Mouse (Mus musculus): Measurements from ENCODE around the gene Cox19. TPM values are rescaled to one million over a fixed set of nuclear protein-coding genes. Genes with fewer than 3 reads are reported as not detected.

Gene Cox19
- 17.8 TPM for total RNA-seq (2023)

GRCm38 (mm10) chr5:139351134-139351533 is at the start of gene Cox19:
Cox19 (minus strand) TSS chr5:139351418.

GRCm38 (mm10) chr5:139377468-139378270 is 26.5 kb upstream of the Cox19 start, which contains the start of gene Gpr146:
Gpr146 (plus strand) TSS chr5:139377697.

GRCm38 (mm10) chr5:139352317-139352716 is 1.1 kb upstream of the Cox19 start, which contains the start of gene Cyp2w1:
Cyp2w1 (plus strand) TSS chr5:139352617.

GRCm38 (mm10) chr5:139325395-139325966 is 25.7 kb downstream of the Cox19 start, which contains the start of gene Adap1:
Adap1 (minus strand) TSS chr5:139325622.

Other genes starting within 250 kb of the Cox19 start
- 0.52 TPM for gene Prkar1b, start 201.4 kb downstream of the Cox19 start, total RNA-seq (2023)
- gene Dnaaf5, start 201.2 kb downstream of the Cox19 start, total RNA-seq (2023): 25.4 TPM
- gene Sun1, start 150.8 kb downstream of the Cox19 start, total RNA-seq (2023): 75.1 TPM
- gene Get4, start 99.1 kb downstream of the Cox19 start, total RNA-seq (2023): 36.8 TPM
- gene Adap1, start 25.8 kb downstream of the Cox19 start, total RNA-seq (2023): 2.6 TPM
- not detected for gene Cyp2w1, start 1.2 kb upstream of the Cox19 start, total RNA-seq (2023)
- 28.8 TPM for gene Gpr146, start 26.3 kb upstream of the Cox19 start, total RNA-seq (2023)
- not detected for gene C130050O18Rik, start 53.9 kb upstream of the Cox19 start, total RNA-seq (2023)
- gene Gper1, start 71.7 kb upstream of the Cox19 start, total RNA-seq (2023): not detected
- 5.2 TPM for gene 3110082I17Rik, start 109.1 kb upstream of the Cox19 start, total RNA-seq (2023)
- gene Zfand2a, start 133.1 kb upstream of the Cox19 start, total RNA-seq (2023): 74.3 TPM
- gene Uncx, start 192.1 kb upstream of the Cox19 start, total RNA-seq (2023): not detected